Mouse (Mus musculus) stomach, postnatal 0 days (tissue): ENCODE data around the gene Wdfy1.

ENCODE experiments used
- CTCF ChIP-seq: IDR thresholded peaks from 2 replicates; pipeline ENCODE4 v1.5.1; 2016; ENCODE audit warnings: antibody characterized with exemption, low read depth, mild to moderate bottlenecking, moderate library complexity
- EP300 ChIP-seq: optimal IDR thresholded peaks from 2 replicates; pipeline ENCODE3; 2016; ENCODE audit warnings: antibody characterized with exemption

- TF ChIP-seq CTCF = no peak
- TF ChIP-seq EP300 = no peak
Observed at GRCm38 (mm10) chr1:79752714-79753340, 23.1 kb downstream of the Wdfy1 start.
